Mouse (Mus musculus) CH12.LX (cell line): ENCODE results near the gene Fars2.

Experiments
- POLR2A ChIP-seq: IDR thresholded peaks from 2 replicates; pipeline ENCODE4 v1.6.1; 2011; ENCODE audit warnings: low read depth, mild to moderate bottlenecking, improper control_type of control experiment, low read length
- SIN3A ChIP-seq: IDR thresholded peaks from 2 replicates; pipeline ENCODE4 v1.6.1; 2012; ENCODE audit warnings: low read length, improper control_type of control experiment, inconsistent platforms
- ZNF384 ChIP-seq: IDR thresholded peaks from 2 replicates; pipeline ENCODE4 v1.6.1; 2012; ENCODE audit warnings: low read depth, low read length, improper control_type of control experiment, inconsistent platforms

DNA sequence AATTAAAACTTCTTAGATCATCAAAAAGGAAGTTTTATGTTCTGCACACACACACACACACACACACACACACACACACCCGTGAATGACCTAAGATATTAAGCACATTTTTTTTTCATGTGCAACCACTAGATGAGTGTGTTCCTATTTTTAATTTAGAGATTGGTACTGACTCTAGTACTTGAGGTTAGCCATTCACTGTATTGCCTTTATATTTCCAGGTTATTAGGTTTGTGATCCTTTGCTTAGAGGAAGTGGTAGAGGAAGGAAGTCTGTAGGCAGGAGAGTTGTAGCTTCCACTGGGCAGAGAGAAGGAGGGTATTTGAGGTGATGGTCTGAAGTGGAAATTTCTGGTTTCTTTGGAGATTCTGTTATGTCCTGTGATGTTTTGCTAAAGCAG, 28.4 kb downstream of the Fars2 start:
- TF ChIP-seq POLR2A, result no peak
- no peak for TF ChIP-seq ZNF384
- TF ChIP-seq SIN3A, result no peak
